Mouse (Mus musculus): ENCODE measurements around the gene Erg. TPM values are rescaled to one million over a fixed set of nuclear protein-coding genes. Genes with fewer than 3 reads are reported as not detected.

Gene Erg
- polyA plus RNA-seq, 1 experiment from 2014 or later, result 7.3 TPM

- no peak for ATAC-seq (ENCODE audit: low FRiP score)
- Histone ChIP-seq H3K9ac (no peak overlapping the region), H3K27me3 (no peaks in the 10 kb centered on the region), H3K9me3 (replicated peaks) (no peaks in the 10 kb centered on the region), H3K4me3 (no peak overlapping the region), H3K4me2 (replicated peaks) (no peak overlapping the region), H3K36me3 (no peaks in the 10 kb centered on the region), H3K27ac (no peak overlapping the region), H3K4me1 (0 out of 2 replicates have a peak, but pooled peaks cover 3% of the 10 kb centered on the region)
- WGBS, result 78% methylated on average over 13 of the region's 13 CpGs
Measured at GRCm38 (mm10) chr16:95573163-95573562, 13.2 kb downstream of the Erg start.

- Histone ChIP-seq H3K9ac (no peak overlapping the region), H3K9me3 (replicated peaks) (no peaks in the 10 kb centered on the region), H3K27me3 (no peaks in the 10 kb centered on the region), H3K36me3 (no peaks in the 10 kb centered on the region), H3K4me3 (no peak overlapping the region), H3K4me2 (replicated peaks) (no peak overlapping the region), H3K27ac (no peak overlapping the region), H3K4me1 (no peaks in the 10 kb centered on the region)
- WGBS, result 12% methylated on average over 1 of the region's 1 CpGs
- ATAC-seq (ENCODE audit: low FRiP score), result no peak
Measured at GRCm38 (mm10) chr16:95570616-95571015, 15.8 kb downstream of the Erg start.

GRCm38 (mm10) chr16:95556834-95557233 lies 29.6 kb downstream of the Erg start:
- H3K4me2 ChIP-seq (replicated peaks), result no peak overlapping the region
- H3K9ac ChIP-seq, result no peak overlapping the region
- 0 out of 2 replicates have a peak, but pooled peaks cover 3% of the 10 kb centered on the region for H3K27me3 ChIP-seq
- no peaks in the 10 kb centered on the region for H3K36me3 ChIP-seq
- H3K9me3 ChIP-seq (replicated peaks), result no peaks in the 10 kb centered on the region
- H3K4me3 ChIP-seq, result no peak overlapping the region
- peaks cover 2% of the 10 kb centered on the region; the same call in 1 of the 2 replicates for H3K4me1 ChIP-seq
- no peak overlapping the region for H3K27ac ChIP-seq
- no peak for ATAC-seq (ENCODE audit: low FRiP score)
- 79% methylated on average over 4 of the region's 4 CpGs for WGBS

GRCm38 (mm10) chr16:95553136-95553535 lies 33.3 kb downstream of the Erg start:
- no peak overlapping the region for H3K4me3 ChIP-seq
- H3K9ac ChIP-seq, result no peak overlapping the region
- WGBS, result 94% methylated on average over 2 of the region's 2 CpGs
- peaks cover 2% of the 10 kb centered on the region for H3K4me1 ChIP-seq
- no peak overlapping the region for H3K4me2 ChIP-seq (replicated peaks)
- H3K9me3 ChIP-seq (replicated peaks), result no peaks in the 10 kb centered on the region
- no peak overlapping the region for H3K27ac ChIP-seq
- ATAC-seq (ENCODE audit: low FRiP score), result no peak
- H3K27me3 ChIP-seq, result 0 out of 2 replicates have a peak, but pooled peaks cover 2% of the 10 kb centered on the region
- H3K36me3 ChIP-seq, result no peaks in the 10 kb centered on the region

GRCm38 (mm10) chr16:95552495-95552894 lies 33.9 kb downstream of the Erg start:
- Histone ChIP-seq H3K9me3 (replicated peaks) (no peaks in the 10 kb centered on the region), H3K4me1 (peaks cover 2% of the 10 kb centered on the region), H3K36me3 (no peaks in the 10 kb centered on the region), H3K4me2 (replicated peaks) (no peak overlapping the region), H3K27ac (0 out of 2 replicates have a peak overlapping the region, but pooled peaks have one; percentile 41), H3K27me3 (no peaks in the 10 kb centered on the region), H3K9ac (no peak overlapping the region), H3K4me3 (no peak overlapping the region)
- 64% methylated on average over 16 of the region's 16 CpGs for WGBS
- no peak for ATAC-seq (ENCODE audit: low FRiP score)

- no peak overlapping the region for H3K4me3 ChIP-seq
- H3K4me2 ChIP-seq (replicated peaks), result no peak overlapping the region
Measured at GRCm38 (mm10) chr16:95550496-95550895, 35.9 kb downstream of the Erg start.

GRCm38 (mm10) chr16:95544753-95545152 lies 41.6 kb downstream of the Erg start:
- no peak overlapping the region for H3K9ac ChIP-seq
- whole genome bisulfite sequencing, result 83% methylated on average over 5 of the region's 5 CpGs
- no peaks in the 10 kb centered on the region for H3K4me1 ChIP-seq
- no peaks in the 10 kb centered on the region for H3K36me3 ChIP-seq
- H3K27me3 ChIP-seq, result no peaks in the 10 kb centered on the region
- no peak for ATAC-seq (ENCODE audit: low FRiP score)
- no peak overlapping the region for H3K4me2 ChIP-seq (replicated peaks)
- no peak overlapping the region for H3K27ac ChIP-seq
- no peaks in the 10 kb centered on the region for H3K9me3 ChIP-seq (replicated peaks)
- H3K4me3 ChIP-seq, result no peak overlapping the region

More at GRCm38 (mm10) chr16:95550496-95550895, 35.9 kb downstream of the Erg start:
- no peak for ATAC-seq (ENCODE audit: low FRiP score)
- H3K27ac ChIP-seq, result no peak overlapping the region
- no peaks in the 10 kb centered on the region; the same call in 1 of the 2 replicates for H3K4me1 ChIP-seq
- no peaks in the 10 kb centered on the region for H3K27me3 ChIP-seq
- no peak overlapping the region for H3K9ac ChIP-seq
- 89% methylated on average over 5 of the region's 5 CpGs for WGBS
- no peaks in the 10 kb centered on the region for H3K36me3 ChIP-seq
- H3K9me3 ChIP-seq (replicated peaks), result no peaks in the 10 kb centered on the region

- Histone ChIP-seq H3K4me3 (no peak overlapping the region), H3K36me3 (no peaks in the 10 kb centered on the region), H3K27me3 (no peaks in the 10 kb centered on the region), H3K9ac (no peak overlapping the region), H3K27ac (no peak overlapping the region), H3K4me2 (replicated peaks) (no peak overlapping the region), H3K4me1 (no peaks in the 10 kb centered on the region), H3K9me3 (replicated peaks) (no peaks in the 10 kb centered on the region)
- WGBS, result 92% methylated on average over 12 of the region's 12 CpGs
- ATAC-seq (ENCODE audit: low FRiP score), result no peak
Measured at GRCm38 (mm10) chr16:95543471-95543870, 42.9 kb downstream of the Erg start.

- Histone ChIP-seq H3K4me2 (replicated peaks) (no peak overlapping the region), H3K9me3 (replicated peaks) (no peaks in the 10 kb centered on the region)
- 74% methylated on average over 3 of the region's 3 CpGs for WGBS
Measured at GRCm38 (mm10) chr16:95535151-95535550, 51.2 kb downstream of the Erg start.

GRCm38 (mm10) chr16:95532387-95533077 lies 53.9 kb downstream of the Erg start:
- no peaks in the 10 kb centered on the region for H3K9me3 ChIP-seq (replicated peaks)
- H3K4me2 ChIP-seq (replicated peaks), result no peak overlapping the region
- ATAC-seq (ENCODE audit: low FRiP score), result no peak
- H3K36me3 ChIP-seq, result no peaks in the 10 kb centered on the region
- no peaks in the 10 kb centered on the region for H3K27me3 ChIP-seq
- H3K27ac ChIP-seq, result no peak overlapping the region
- 0 out of 2 replicates have a peak, but pooled peaks cover 2% of the 10 kb centered on the region for H3K4me1 ChIP-seq
- WGBS, result 85% methylated on average over 13 of the region's 13 CpGs
- no peak overlapping the region for H3K4me3 ChIP-seq
- no peak overlapping the region for H3K9ac ChIP-seq

More at GRCm38 (mm10) chr16:95535151-95535550, 51.2 kb downstream of the Erg start:
- no peak overlapping the region for H3K27ac ChIP-seq
- no peak for ATAC-seq (ENCODE audit: low FRiP score)
- no peak overlapping the region for H3K4me3 ChIP-seq
- no peaks in the 10 kb centered on the region for H3K36me3 ChIP-seq
- H3K27me3 ChIP-seq, result no peaks in the 10 kb centered on the region
- H3K4me1 ChIP-seq, result 0 out of 2 replicates have a peak, but pooled peaks cover 2% of the 10 kb centered on the region
- no peak overlapping the region for H3K9ac ChIP-seq

GRCm38 (mm10) chr16:95527561-95527960 lies 58.8 kb downstream of the Erg start:
- Histone ChIP-seq H3K4me1 (no peaks in the 10 kb centered on the region), H3K27ac (no peak overlapping the region), H3K9me3 (replicated peaks) (no peaks in the 10 kb centered on the region), H3K9ac (no peak overlapping the region), H3K4me2 (replicated peaks) (no peak overlapping the region), H3K27me3 (no peaks in the 10 kb centered on the region), H3K4me3 (no peak overlapping the region), H3K36me3 (no peaks in the 10 kb centered on the region)
- 88% methylated on average over 2 of the region's 2 CpGs for WGBS
- ATAC-seq (ENCODE audit: low FRiP score), result no peak

- H3K27ac ChIP-seq, result no peak overlapping the region
- no peaks in the 10 kb centered on the region for H3K9me3 ChIP-seq (replicated peaks)
- peaks cover 7% of the 10 kb centered on the region; the same call in 1 of the 2 replicates for H3K4me1 ChIP-seq
- H3K4me3 ChIP-seq, result no peak overlapping the region
- no peak for ATAC-seq (ENCODE audit: low FRiP score)
- H3K27me3 ChIP-seq, result no peaks in the 10 kb centered on the region
- H3K9ac ChIP-seq, result no peak overlapping the region
- no peak overlapping the region for H3K4me2 ChIP-seq (replicated peaks)
- no peaks in the 10 kb centered on the region for H3K36me3 ChIP-seq
- 75% methylated on average over 8 of the region's 8 CpGs for WGBS
Measured at GRCm38 (mm10) chr16:95519520-95519919, 66.9 kb downstream of the Erg start.

GRCm38 (mm10) chr16:95506051-95506450 lies 80.3 kb downstream of the Erg start:
- Histone ChIP-seq H3K27ac (no peak overlapping the region), H3K4me1 (no peaks in the 10 kb centered on the region), H3K27me3 (no peaks in the 10 kb centered on the region), H3K9me3 (replicated peaks) (no peaks in the 10 kb centered on the region), H3K4me2 (replicated peaks) (no peak overlapping the region), H3K36me3 (no peaks in the 10 kb centered on the region), H3K4me3 (no peak overlapping the region), H3K9ac (no peak overlapping the region)
- 65% methylated on average over 2 of the region's 2 CpGs for WGBS
- ATAC-seq (ENCODE audit: low FRiP score), result no peak
